Mouse (Mus musculus) spleen, postnatal 10 days (tissue): ENCODE data around the gene Cyp4a29.
"Not testable (repeated sequence)": the region's sequence is repeated elsewhere in the genome, so short reads cannot be mapped to it uniquely, and the experiment has no call there.

Source experiments
- DNase-seq, 2 experiments: peaks; one replicate each; pipeline ENCODE4 v3.0.0; 2021 to 2022; ENCODE audit warnings: low spot score in 2 of 2

The Cyp4a29 gene

DNA sequence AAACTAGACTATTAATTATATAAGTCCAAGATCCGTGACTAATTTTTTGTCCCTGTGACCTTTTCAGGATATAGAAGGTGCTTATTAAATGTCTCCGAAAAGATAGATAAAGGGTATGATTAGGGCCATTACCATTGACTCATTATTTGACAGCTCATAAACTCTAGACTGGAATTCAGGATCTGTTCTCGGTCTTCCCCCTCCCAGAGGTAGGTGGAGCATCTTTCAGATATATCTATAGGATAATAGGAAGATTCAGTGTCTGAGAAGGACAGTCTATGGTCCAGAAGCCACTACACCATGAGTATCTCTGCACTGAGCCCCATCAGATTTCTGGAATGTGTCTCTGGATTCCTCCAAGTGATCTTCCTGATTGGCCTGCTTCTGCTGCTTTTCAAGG is at the start of gene Cyp4a29:
Cyp4a29 (plus strand) TSS at position 301 of the 400 bp plus-strand sequence.
- DNase-seq: no peak

DNA sequence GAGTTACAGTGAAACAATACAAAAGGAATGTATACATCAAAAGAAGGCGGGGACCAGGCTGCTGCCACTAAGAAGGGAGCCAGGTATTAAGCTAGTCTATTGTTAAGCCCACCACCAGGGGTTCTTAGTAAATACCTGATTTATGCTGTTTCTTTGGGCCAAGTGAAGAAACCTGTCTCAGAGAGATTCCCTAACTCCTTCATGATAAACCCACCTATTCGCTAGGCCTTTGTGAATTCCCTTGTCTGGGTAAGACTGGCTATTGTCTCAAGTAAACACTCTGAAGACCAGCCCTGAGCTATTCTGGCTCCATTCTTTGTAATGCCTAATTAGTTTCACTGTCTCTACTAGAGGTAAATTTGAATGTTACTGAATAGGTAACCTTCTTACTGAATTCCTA is 9.0 kb upstream of the Cyp4a29 start:
- not testable (repeated sequence) for DNase-seq

DNA sequence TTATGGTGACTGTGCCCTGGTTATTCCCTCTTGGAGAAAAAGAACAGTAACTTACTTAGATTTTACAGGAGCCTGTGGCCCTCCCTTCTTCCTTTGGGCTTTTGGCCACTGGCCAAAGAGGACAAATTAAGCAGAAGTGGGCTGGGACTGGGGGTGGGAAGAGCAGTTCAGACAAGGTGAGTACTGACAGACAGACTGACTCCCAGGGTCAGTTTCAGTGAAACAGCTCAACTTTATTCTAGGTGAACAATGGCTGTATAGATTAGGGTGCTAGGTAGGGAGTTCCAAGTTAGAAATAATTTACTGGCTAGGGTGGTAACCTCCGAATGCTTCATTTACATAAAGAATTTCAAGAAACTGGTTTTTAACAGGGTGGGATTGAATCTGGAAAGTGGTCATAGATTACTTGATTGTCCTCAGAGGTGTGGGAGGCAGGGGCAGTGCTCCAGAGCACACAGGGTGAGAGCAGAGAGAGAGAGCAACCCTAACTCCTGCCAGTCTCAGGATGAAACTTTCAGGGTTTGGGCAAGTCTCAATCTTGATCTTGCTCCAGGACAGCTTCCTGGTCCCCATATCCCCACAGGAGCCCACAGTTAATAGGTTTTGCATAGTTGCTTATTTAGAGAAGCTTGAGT is 5.3 kb upstream of the Cyp4a29 start:
- DNase-seq: no peak

DNA sequence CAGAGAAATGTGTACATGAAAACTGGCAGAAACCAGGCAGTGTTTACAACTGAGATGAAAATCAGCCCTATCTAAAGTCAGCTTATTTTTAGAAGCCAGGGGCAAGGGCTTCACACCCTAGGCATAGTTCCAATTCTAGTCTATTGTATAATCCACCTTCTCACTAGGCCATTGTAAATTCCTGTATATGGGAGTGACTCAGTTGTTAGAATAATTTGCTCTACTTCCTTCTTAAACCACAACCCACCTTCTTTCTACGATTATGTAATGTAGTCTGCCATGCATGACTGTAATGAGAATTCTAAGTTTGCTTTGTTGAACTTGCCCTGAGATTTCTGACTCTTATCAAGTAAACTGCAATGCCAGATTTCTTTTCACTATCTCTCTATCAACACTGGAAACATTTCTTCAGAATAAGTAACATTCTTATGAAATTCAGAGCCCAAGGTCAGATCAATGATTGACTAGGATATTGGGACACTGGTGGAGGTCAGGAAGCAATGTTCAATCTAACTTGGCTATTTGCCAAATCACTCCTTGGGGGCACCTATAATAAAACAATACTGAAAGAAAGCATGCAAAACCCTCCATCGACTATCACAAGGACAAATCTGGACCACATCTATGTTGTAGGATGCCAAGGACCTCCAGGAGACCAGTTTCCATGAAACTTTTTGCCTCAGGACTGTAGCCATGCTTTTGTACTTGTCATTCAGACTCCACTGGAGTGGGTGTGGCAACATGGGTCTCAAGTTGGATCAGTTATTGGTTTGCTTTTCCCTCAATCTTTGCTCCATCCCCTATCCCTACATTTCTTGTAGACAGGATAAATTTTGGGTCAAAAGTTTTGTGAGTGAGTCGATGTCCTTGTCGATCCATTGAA is 23.0 kb downstream of the Cyp4a29 start:
- DNase-seq: not testable (repeated sequence)

DNA sequence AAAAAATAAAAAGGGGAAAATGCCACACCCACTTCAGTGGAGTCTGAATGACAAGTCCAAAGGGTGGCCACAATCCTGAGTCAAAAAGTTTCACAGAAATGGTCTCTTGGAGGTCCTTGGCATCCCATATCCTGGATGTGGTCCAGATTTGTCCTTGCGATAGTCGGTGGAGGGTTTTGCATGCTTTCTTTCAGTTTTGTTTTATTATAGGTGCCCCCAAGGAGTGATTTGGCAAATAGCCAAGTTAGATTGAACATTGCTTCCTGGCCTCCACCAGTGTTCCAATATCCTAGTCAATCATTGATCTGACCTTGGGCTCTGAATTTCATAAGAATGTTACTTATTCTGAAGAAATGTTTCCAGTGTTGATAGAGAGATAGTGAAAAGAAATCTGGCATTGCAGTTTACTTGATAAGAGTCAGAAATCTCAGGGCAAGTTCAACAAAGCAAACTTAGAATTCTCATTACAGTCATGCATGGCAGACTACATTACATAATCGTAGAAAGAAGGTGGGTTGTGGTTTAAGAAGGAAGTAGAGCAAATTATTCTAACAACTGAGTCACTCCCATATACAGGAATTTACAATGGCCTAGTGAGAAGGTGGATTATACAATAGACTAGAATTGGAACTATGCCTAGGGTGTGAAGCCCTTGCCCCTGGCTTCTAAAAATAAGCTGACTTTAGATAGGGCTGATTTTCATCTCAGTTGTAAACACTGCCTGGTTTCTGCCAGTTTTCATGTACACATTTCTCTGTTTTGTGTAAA is 36.5 kb downstream of the Cyp4a29 start:
- not testable (repeated sequence) for DNase-seq

DNA sequence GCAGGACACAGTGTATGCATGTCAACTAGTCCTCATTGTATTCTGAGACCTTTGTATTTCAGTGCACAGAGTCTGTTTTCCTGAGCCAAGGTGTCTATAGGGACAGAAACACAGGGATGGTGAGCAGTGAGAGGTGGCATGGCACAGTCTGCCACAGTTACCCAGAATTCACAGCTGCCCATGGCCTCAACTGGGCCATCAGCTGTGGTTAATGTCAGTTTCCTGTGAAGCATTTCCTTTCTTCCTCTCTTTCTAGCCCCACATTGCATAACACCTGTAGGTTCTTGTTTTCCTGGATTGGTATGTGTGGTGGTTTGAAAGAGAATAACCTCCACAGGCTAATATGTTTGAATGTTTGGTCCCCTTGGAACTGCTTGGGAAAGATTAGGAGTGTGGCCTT is 38.5 kb downstream of the Cyp4a29 start:
- DNase-seq: no peak

DNA sequence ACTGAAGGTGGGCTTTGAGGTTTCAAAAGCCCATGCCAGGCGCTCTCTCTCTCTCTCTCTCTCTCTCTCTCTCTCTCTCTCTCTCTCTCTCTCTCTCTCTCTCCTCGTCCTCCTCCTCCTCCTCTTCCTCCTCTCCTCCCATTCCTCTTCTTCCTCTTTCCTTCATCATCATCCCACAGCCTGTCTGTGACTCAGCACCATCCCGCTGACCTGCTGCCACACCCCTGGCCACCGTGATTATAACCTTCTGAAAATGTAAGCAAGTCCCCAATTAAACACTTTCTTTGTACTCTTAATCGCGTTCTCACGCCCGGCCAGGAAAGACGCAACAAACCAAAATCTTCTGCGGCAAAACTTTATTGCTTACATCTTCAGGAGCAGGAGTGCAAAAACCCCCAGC is 38.9 kb downstream of the Cyp4a29 start:
- not testable (repeated sequence) for DNase-seq

- DNase-seq: not testable (repeated sequence)
These were observed 39.4 kb downstream of the Cyp4a29 start for GRCm38 (mm10) chr4:115281231-115281767.

DNA sequence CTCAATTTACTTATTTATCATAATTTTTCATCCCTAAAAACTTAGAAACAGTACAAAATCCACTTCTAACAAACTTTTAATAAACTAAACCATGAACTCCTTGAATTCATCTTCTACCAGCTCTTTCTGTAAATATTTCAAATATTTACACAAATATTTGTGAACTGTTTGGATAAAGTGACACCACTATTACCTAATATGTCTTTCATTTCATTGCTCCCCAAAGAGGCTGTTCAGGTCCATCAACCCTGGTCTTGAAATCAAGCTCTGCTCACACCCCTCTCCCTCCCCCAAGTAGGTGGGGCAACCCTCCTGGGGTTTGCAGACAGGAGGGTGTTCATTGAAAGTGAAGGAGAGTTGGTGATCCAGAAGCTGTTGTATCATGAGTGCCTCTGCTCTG is 56.9 kb downstream of the Cyp4a29 start, which contains the start of gene Cyp4a12a:
Cyp4a12a (plus strand) TSS at position 301 of the 400 bp plus-strand sequence.
- DNase-seq: not testable (repeated sequence)
